In the genomic region with DNA sequence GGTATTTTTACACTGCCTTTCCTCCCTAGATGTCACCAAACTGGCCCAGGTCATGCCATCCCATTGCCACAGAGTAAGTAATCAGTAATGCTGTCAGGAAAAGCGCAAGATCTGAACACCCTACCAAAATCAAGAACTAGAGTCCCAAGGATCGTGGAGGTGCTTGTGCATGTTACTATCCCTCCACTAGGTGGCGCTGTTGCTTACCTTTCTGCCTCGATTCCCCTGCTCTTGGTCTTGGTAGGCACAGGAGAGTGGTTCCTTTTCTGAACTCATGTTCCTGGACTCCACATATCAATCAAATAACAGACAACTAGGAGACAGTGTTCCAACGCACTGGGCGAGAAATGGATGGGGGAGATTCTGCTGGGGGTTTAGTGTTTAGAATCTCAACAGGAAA, we compare ENCODE assay signal across 8 mouse cellular contexts. TPM values are rescaled to one million over a fixed set of nuclear protein-coding genes. Genes with fewer than 3 reads are reported as not detected.
A peak's percentile ranks its signal among the peaks of the same experiment; 100 is the strongest.
DNase-seq lines count a peak whose midpoint lies in the region; ATAC-seq and TF ChIP-seq lines count a peak whose summit lies in the region.
"Had no signal": no experiment of that assay in that cellular context is flagged by ENCODE, and none has a peak within 500 bp of the region (broad histone marks: within the 10 kb centered on the region; RNA-seq: fewer than 3 reads in every experiment).

No protein-coding gene starts in this region.

- in situ Hi-C loops in Patski (cut with MboI; ENCODE audit: low pct_unique_long_range_greater_than_20kb): loop anchor here (5.0 kb wide), 2 partner anchors 74 to 229 kb away; no protein-coding TSS in a partner anchor

- CTCF ChIA-PET in Patski (lab: Charles Lee): interaction anchor here (0.6 to 3.4 kb wide), 11 partner anchors 9 to 226 kb away, joined by 3 to 54 read pairs (median 4); partner anchors contain the start of gene Pofut2

- TF ChIP-seq CTCF in Patski (IDR thresholded peaks at IDR 0.05): peak; percentile 92
- peak; percentile 94 for TF ChIP-seq CTCF in layer of hippocampus, adult 2 months (conservative IDR thresholded peaks at IDR 0.05)

- peak; percentile 35 for ATAC-seq in Patski

- no peak overlapping the region for H3K4me3 ChIP-seq in layer of hippocampus, adult 2 months

- H3K27ac ChIP-seq in layer of hippocampus, adult 2 months: no peak overlapping the region
- H3K27ac ChIP-seq: macrophage had no signal

- peak; percentile 62 to 64 for DNase-seq in CD8-positive naive resting alpha-beta T cell, adult 2 months (ENCODE audit: low read depth in 2 of 2, low spot score in 2 of 2)
- no peak for DNase-seq in Patski (ENCODE audit: low read depth, low spot score)
- DNase-seq in cerebellum, postnatal 25 days: peak; percentile 85 to 88
- peak; percentile 45 to 66 for DNase-seq in heart, adult 9 months (ENCODE audit: low spot score in 2 of 2)
- DNase-seq in layer of hippocampus, adult 2 months (ENCODE audit: low spot score in 2 of 2): peak; percentile 73 to 86
- peak; percentile 74 for DNase-seq in lung, postnatal 25 days (ENCODE audit: low spot score)
- DNase-seq in right cerebral cortex, postnatal 4 days: peak; percentile 76

- POLR2A ChIA-PET in Patski (lab: Charles Lee): interaction anchor here (1.1 kb wide), 1 partner anchor 71 kb away, joined by 4 read pairs; no protein-coding TSS in a partner anchor

- H3K27me3 ChIP-seq in Patski: no peaks in the 10 kb centered on the region

RNA-seq across cellular contexts. Expression of gene Pofut2, which starts 23.8 kb away (rescaled TPM):
- polyA plus RNA-seq in Patski (2021): 121 TPM
- total RNA-seq in layer of hippocampus, adult 2 months (2021): 10 to 100 TPM; 29.5 to 30.1 TPM
